12 mouse cellular contexts compared by ENCODE assay signal in the genomic region with DNA sequence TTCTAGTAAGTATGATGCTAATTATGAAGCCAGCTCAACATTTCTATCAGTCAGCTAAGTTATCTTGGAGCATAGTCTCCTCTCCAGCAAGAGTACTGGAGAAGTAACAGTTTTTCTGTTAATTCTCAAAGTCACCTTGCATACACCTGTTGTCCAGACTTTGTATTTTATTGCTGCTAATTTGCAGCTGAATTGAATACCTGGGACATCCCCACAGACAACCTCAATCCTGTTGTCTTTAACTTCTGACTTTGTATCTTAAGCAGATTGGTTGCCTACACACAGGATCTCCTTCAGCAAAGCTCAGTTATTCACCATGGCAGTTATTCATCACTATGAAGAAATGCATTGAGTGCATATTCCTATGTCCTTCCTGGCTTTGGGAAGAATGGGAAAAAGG.
"Had no signal": no experiment of that assay in that cellular context is flagged by ENCODE, and none has a peak within 500 bp of the region (broad histone marks: within the 10 kb centered on the region; RNA-seq: fewer than 3 reads in every experiment).

No protein-coding gene starts in this region.

- DNase-seq: retina, postnatal 1 day; right cerebral cortex, adult 18-20 months; right cerebral cortex, postnatal 14 days; right cerebral cortex, postnatal 25 days; right cerebral cortex, postnatal 4 days; spleen, adult 18-20 months; thymus, adult 18-20 months; thymus, adult 2 months; thymus, postnatal 14 days; thymus, postnatal 25 days; thymus, postnatal 36 days; thymus, postnatal 4 days had no signal
